13 mouse cellular contexts compared by ENCODE assay signal in the genomic region with DNA sequence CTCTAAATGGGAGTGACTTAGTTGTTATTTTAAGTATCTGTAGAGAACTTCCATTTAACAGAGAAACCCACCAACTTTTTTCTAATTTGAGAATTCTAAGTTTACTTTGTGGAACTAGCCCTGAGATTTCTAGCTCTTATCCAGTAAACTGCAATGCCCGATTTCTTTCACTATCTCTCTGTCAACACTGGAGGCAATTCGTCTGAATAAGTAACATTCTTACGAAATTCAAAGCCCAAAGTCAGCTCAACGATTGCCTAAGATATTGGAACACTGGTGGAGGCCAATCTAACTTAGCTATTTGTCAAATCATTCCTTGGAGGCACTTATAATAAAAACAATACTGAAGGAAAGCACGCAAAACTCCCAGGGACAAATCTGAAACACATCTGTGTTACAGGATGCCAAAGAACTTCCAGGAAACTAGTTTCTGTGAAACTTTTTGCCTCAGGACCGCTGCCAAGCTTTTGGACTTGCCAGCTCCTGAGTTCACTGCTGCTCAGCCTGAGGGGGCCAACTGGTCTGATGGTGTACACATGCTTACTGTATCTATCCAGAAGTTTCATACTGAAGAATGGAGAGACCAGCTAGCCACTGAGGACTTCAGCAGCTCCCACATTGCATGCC. TPM values are rescaled to one million over a fixed set of nuclear protein-coding genes. Genes with fewer than 3 reads are reported as not detected.
DNase-seq lines count a peak whose midpoint lies in the region; ATAC-seq lines count a peak whose summit lies in the region.
"Had no signal": no experiment of that assay in that cellular context is flagged by ENCODE, and none has a peak within 500 bp of the region (broad histone marks: within the 10 kb centered on the region; RNA-seq: fewer than 3 reads in every experiment).

No protein-coding gene starts in this region.

- no peaks in the 10 kb centered on the region for H3K9me3 ChIP-seq in heart, embryonic 11.5 days (replicated peaks; ENCODE audit: control insufficient read depth, low read length)
- H3K9me3 ChIP-seq in lung, embryonic 16.5 days (ENCODE audit: control insufficient read depth, low read length): no peaks in the 10 kb centered on the region
- H3K9me3 ChIP-seq: liver, embryonic 15.5 days had no signal

- 66% methylated on average over 6 of the region's 6 CpGs for WGBS in heart, embryonic 11.5 days (ENCODE audit: insufficient replicate concordance)
- WGBS in lung, embryonic 16.5 days: 44% methylated on average over 6 of the region's 6 CpGs

- no peak overlapping the region for H3K4me3 ChIP-seq in heart, embryonic 11.5 days (ENCODE audit: low read depth, low read length)
- no peak overlapping the region for H3K4me3 ChIP-seq in lung, embryonic 16.5 days (ENCODE audit: low read length)
- H3K4me3 ChIP-seq: erythroblast, embryonic 14.5 days; liver, embryonic 15.5 days had no signal

- H3K9ac ChIP-seq in heart, embryonic 11.5 days (ENCODE audit: low read depth, low read length): no peak overlapping the region
- H3K9ac ChIP-seq in lung, embryonic 16.5 days (ENCODE audit: low read length): no peak overlapping the region
- H3K9ac ChIP-seq: liver, embryonic 15.5 days had no signal

- H3K36me3 ChIP-seq in heart, embryonic 11.5 days (ENCODE audit: control insufficient read depth, insufficient read depth, low read length): no peaks in the 10 kb centered on the region
- no peaks in the 10 kb centered on the region for H3K36me3 ChIP-seq in lung, embryonic 16.5 days (ENCODE audit: control insufficient read depth, insufficient read depth, low read length)
- H3K36me3 ChIP-seq: liver, embryonic 15.5 days had no signal

- intact Hi-C loops in gastrocnemius, postnatal 14 days (cut with DNase I; ENCODE audit: low total_unique reads): no loop called here

- no peaks in the 10 kb centered on the region for H3K27me3 ChIP-seq in heart, embryonic 11.5 days (ENCODE audit: control insufficient read depth, insufficient read depth, low read length)
- H3K27me3 ChIP-seq in lung, embryonic 16.5 days (ENCODE audit: control insufficient read depth, insufficient read depth, low read depth, low read length): no peaks in the 10 kb centered on the region
- H3K27me3 ChIP-seq: liver, embryonic 15.5 days had no signal

- no peak for ATAC-seq in heart, embryonic 11.5 days (replicated peaks; ENCODE audit: insufficient number of reproducible peaks, low FRiP score, low TSS enrichment)
- peak; percentile 45; the same call in 1 of the 2 replicates for ATAC-seq in lung, embryonic 16.5 days (ENCODE audit: low read depth)

- DNase-seq in heart, adult 11 months: peak; percentile 96
- peak; percentile 85 for DNase-seq in adipocyte (ENCODE audit: low spot score)
- peak; percentile 85 for DNase-seq in gastrocnemius, postnatal 14 days
- no peak for DNase-seq in urinary bladder, adult 2 months (ENCODE audit: low spot score)
- no peak for DNase-seq in embryo, embryonic 9.5 days (ENCODE audit: extremely low spot score)
- no peak for DNase-seq in layer of hippocampus, postnatal 25 days (ENCODE audit: extremely low spot score in 1 of 2, low spot score in 1 of 2)
- DNase-seq: B cell, adult 2 months; cerebellum, adult 9-10 months; midbrain, embryonic 14.5 days had no signal

- H3K27ac ChIP-seq in heart, embryonic 11.5 days (ENCODE audit: low read depth, low read length): no peak overlapping the region
- peak overlapping the region; percentile 39; the same call in 1 of the 2 replicates for H3K27ac ChIP-seq in lung, embryonic 16.5 days (ENCODE audit: low read length)
- H3K27ac ChIP-seq: liver, embryonic 15.5 days had no signal

- no peak overlapping the region for H3K4me2 ChIP-seq in heart, embryonic 11.5 days
- no peak overlapping the region for H3K4me2 ChIP-seq in lung, embryonic 16.5 days (ENCODE audit: low read depth, low read length)
- H3K4me2 ChIP-seq: liver, embryonic 15.5 days had no signal

- no peaks in the 10 kb centered on the region for H3K4me1 ChIP-seq in heart, embryonic 11.5 days (ENCODE audit: control insufficient read depth, insufficient read depth, low read length)
- no peaks in the 10 kb centered on the region for H3K4me1 ChIP-seq in lung, embryonic 16.5 days (replicated peaks; ENCODE audit: control insufficient read depth, insufficient read depth, low read length)
- H3K4me1 ChIP-seq: liver, embryonic 15.5 days had no signal

RNA-seq across cellular contexts. Expression of gene Ehbp1, which starts 45.5 kb away (rescaled TPM):
- 13.5 and 18.3 TPM in 2 replicates for polyA plus RNA-seq in heart, embryonic 11.5 days (2014; fragmentation: Nextera tagmentation; extraction: Ambion mirVana)
- total RNA-seq in gastrocnemius, postnatal 14 days (2021): 10 to 100 TPM; 14.0 to 15.6 TPM
- 10.4 and 11.9 TPM in 2 replicates for polyA plus RNA-seq in lung, embryonic 16.5 days (2015; fragmentation: Nextera tagmentation; extraction: Ambion mirVana)
- polyA plus RNA-seq in urinary bladder, adult 2 months (2012; rRNA removed): 22.2 and 24.0 TPM in 2 replicates
- total RNA-seq in layer of hippocampus, postnatal 25 days (2021): 10 to 100 TPM; 42.3 to 47.4 TPM

Comparison
In these comparisons a context has a peak if more than half of its experiments do, and no peak if none do; other contexts are left out.
1. DNase-seq: peak in heart, adult 11 months (single experiment), adipocyte (single experiment) and gastrocnemius, postnatal 14 days (single experiment); none in urinary bladder, adult 2 months (single experiment), embryo, embryonic 9.5 days (single experiment) and layer of hippocampus, postnatal 25 days (0 of 2).